Mouse (Mus musculus): ENCODE measurements at regions not wholly inside any gene's neighbourhood (a gene's known extent, or its start where the extent isn't known, plus 50 kb on each side); places are given as distances from the start of the nearest gene placed in this dataset.

GRCm38 (mm10) chr3:21544456-21544855 is 532.0 kb upstream of the Tbl1xr1 start:
- no peak for DNase-seq (ENCODE audit: low read depth, low spot score)
- no peak overlapping the region for H3K4me3 ChIP-seq (ENCODE audit: control insufficient read depth in 1 of 2, insufficient read depth in 1 of 2, low read depth in 2 of 2, low read length in 2 of 2)
- H3K36me3 ChIP-seq (ENCODE audit: control insufficient read depth in 1 of 2, insufficient read depth in 2 of 2, low read length in 2 of 2), result no peaks in the 10 kb centered on the region
- no peak overlapping the region for H3K9ac ChIP-seq (ENCODE audit: control insufficient read depth, low read depth, low read length, poor library complexity, severe bottlenecking)
- H3K79me2 ChIP-seq (ENCODE audit: control insufficient read depth, insufficient read depth, low read length, poor library complexity), result no peaks in the 10 kb centered on the region
- no peaks in the 10 kb centered on the region for H3K9me3 ChIP-seq (replicated peaks; ENCODE audit: insufficient read depth, low read length)
- TF ChIP-seq KAT2A (conservative IDR thresholded peaks at IDR 0.05; ENCODE audit: low read depth, low read length) (no peak), CHD1 (IDR thresholded peaks at IDR 0.05; ENCODE audit: low read depth, low read length) (no peak), ZKSCAN1 (IDR thresholded peaks at IDR 0.05; ENCODE audit: low read depth, low read length) (no peak), MYB (IDR thresholded peaks at IDR 0.05; ENCODE audit: low read depth, low read length) (no peak), POLR2AphosphoS5 (IDR thresholded peaks at IDR 0.05; ENCODE audit: borderline replicate concordance, low read depth, low read length) (no peak), RCOR1 (IDR thresholded peaks at IDR 0.05; ENCODE audit: low read depth, low read length) (no peak), ELF1 (IDR thresholded peaks at IDR 0.05; ENCODE audit: low read depth, low read length) (no peak), EP300 (IDR thresholded peaks at IDR 0.05; ENCODE audit: low read depth in 1 of 2, low read length in 2 of 2) (no peak), ZNF384 (IDR thresholded peaks at IDR 0.05; ENCODE audit: low read depth, low read length) (no peak), ZMIZ1 (IDR thresholded peaks at IDR 0.05; ENCODE audit: low read depth, low read length) (no peak), MYC (IDR thresholded peaks at IDR 0.05; ENCODE audit: low read depth, low read length) (no peak), SIN3A (IDR thresholded peaks at IDR 0.05; ENCODE audit: low read length) (no peak), USF2 (IDR thresholded peaks at IDR 0.05; ENCODE audit: borderline replicate concordance in 1 of 2, insufficient read depth in 1 of 2, low read depth in 1 of 2, low read length in 2 of 2) (no peak), TBP (IDR thresholded peaks at IDR 0.05; ENCODE audit: low read depth, low read length) (no peak), MXI1 (IDR thresholded peaks at IDR 0.05; ENCODE audit: low read depth, low read length) (no peak), RAD21 (IDR thresholded peaks at IDR 0.05; ENCODE audit: low read depth, low read length) (no peak), POLR2A (IDR thresholded peaks at IDR 0.05; ENCODE audit: control insufficient read depth in 1 of 2, insufficient read depth in 1 of 2, low read depth in 1 of 2, low read length in 2 of 2, poor library complexity in 1 of 2) (no peak)
- H3K4me1 ChIP-seq (ENCODE audit: control insufficient read depth in 1 of 2, insufficient read depth in 2 of 2, low read length in 2 of 2), result no peaks in the 10 kb centered on the region
- no peak overlapping the region for H3K27ac ChIP-seq (ENCODE audit: control insufficient read depth, low read depth, low read length)
- H3K27me3 ChIP-seq (ENCODE audit: control insufficient read depth in 1 of 2, insufficient read depth in 2 of 2, low read length in 2 of 2), result no peaks in the 10 kb centered on the region

GRCm38 (mm10) chr3:21545156-21545893 is 531.1 kb upstream of the Tbl1xr1 start:
- Histone ChIP-seq H3K27me3 (ENCODE audit: control insufficient read depth in 1 of 2, insufficient read depth in 2 of 2, low read length in 2 of 2) (no peaks in the 10 kb centered on the region), H3K9ac (ENCODE audit: control insufficient read depth, low read depth, low read length, poor library complexity, severe bottlenecking) (no peak overlapping the region), H3K79me2 (ENCODE audit: control insufficient read depth, insufficient read depth, low read length, poor library complexity) (no peaks in the 10 kb centered on the region), H3K36me3 (ENCODE audit: control insufficient read depth in 1 of 2, insufficient read depth in 2 of 2, low read length in 2 of 2) (no peaks in the 10 kb centered on the region), H3K9me3 (replicated peaks; ENCODE audit: insufficient read depth, low read length) (no peaks in the 10 kb centered on the region), H3K4me1 (ENCODE audit: control insufficient read depth in 1 of 2, insufficient read depth in 2 of 2, low read length in 2 of 2) (no peaks in the 10 kb centered on the region), H3K27ac (ENCODE audit: control insufficient read depth, low read depth, low read length) (no peak overlapping the region), H3K4me3 (ENCODE audit: control insufficient read depth in 1 of 2, insufficient read depth in 1 of 2, low read depth in 2 of 2, low read length in 2 of 2) (no peak overlapping the region)
- TF ChIP-seq E2F4 (IDR thresholded peaks at IDR 0.05; ENCODE audit: borderline replicate concordance, low read depth, low read length), result no peak
- TF ChIP-seq MYC (IDR thresholded peaks at IDR 0.05; ENCODE audit: low read depth, low read length), result no peak
- no peak for DNase-seq (ENCODE audit: low read depth, low spot score)

All from MEL (cell line).